In genomic region chr17:24544613-24545012, GRCm38 (mm10) we compare ENCODE assay signal across 9 mouse cellular contexts. TPM values are rescaled to one million over a fixed set of nuclear protein-coding genes. Genes with fewer than 3 reads are reported as not detected.
DNase-seq lines count a peak whose midpoint lies in the region; ATAC-seq and TF ChIP-seq lines count a peak whose summit lies in the region.
"Had no signal": no experiment of that assay in that cellular context is flagged by ENCODE, and none has a peak within 500 bp of the region (broad histone marks: within the 10 kb centered on the region; RNA-seq: fewer than 3 reads in every experiment).

No protein-coding gene starts in this region.

- H3K4me2 ChIP-seq in liver, embryonic 12.5 days = peak overlapping the region; percentile 14; the same call in 1 of the 2 replicates
- H3K4me2 ChIP-seq in liver, postnatal 0 days (ENCODE audit: low read depth, low read length) = no peak overlapping the region
- peak overlapping the region; percentile 23 for H3K4me2 ChIP-seq in embryonic facial prominence, embryonic 11.5 days (ENCODE audit: low read depth, low read length)
- peak overlapping the region; percentile 18; the same call in 1 of the 2 replicates for H3K4me2 ChIP-seq in hindbrain, embryonic 15.5 days
- peak overlapping the region; percentile 35 for H3K4me2 ChIP-seq in neural tube, embryonic 13.5 days

- no peak for ATAC-seq in liver, embryonic 12.5 days
- ATAC-seq in liver, postnatal 0 days = no peak
- no peak for ATAC-seq in embryonic facial prominence, embryonic 11.5 days (replicated peaks; ENCODE audit: insufficient number of reproducible peaks, low FRiP score, low TSS enrichment, low read depth)
- ATAC-seq in hindbrain, embryonic 15.5 days (ENCODE audit: low FRiP score, low read depth) = no peak
- ATAC-seq in neural tube, embryonic 13.5 days (ENCODE audit: low read depth) = no peak

- H3K9ac ChIP-seq in liver, embryonic 12.5 days = no peak overlapping the region
- no peak overlapping the region for H3K9ac ChIP-seq in liver, postnatal 0 days (replicated peaks)
- H3K9ac ChIP-seq in embryonic facial prominence, embryonic 11.5 days (replicated peaks; ENCODE audit: low read length) = peak overlapping the region; percentile 41
- H3K9ac ChIP-seq in hindbrain, embryonic 15.5 days = peak overlapping the region; percentile 10; the same call in 1 of the 2 replicates
- H3K9ac ChIP-seq in neural tube, embryonic 13.5 days = peak overlapping the region; percentile 54; the same call in 1 of the 2 replicates

- peaks cover 21% of the 10 kb centered on the region for H3K4me1 ChIP-seq in liver, embryonic 12.5 days
- peaks cover 7% of the 10 kb centered on the region for H3K4me1 ChIP-seq in liver, postnatal 0 days (ENCODE audit: insufficient read depth)
- no peaks in the 10 kb centered on the region; the same call in 1 of the 2 replicates for H3K4me1 ChIP-seq in embryonic facial prominence, embryonic 11.5 days (ENCODE audit: control insufficient read depth, insufficient read depth, low read length)
- peaks cover 13% of the 10 kb centered on the region; the same call in 1 of the 2 replicates for H3K4me1 ChIP-seq in hindbrain, embryonic 15.5 days (replicated peaks)
- H3K4me1 ChIP-seq in neural tube, embryonic 13.5 days (replicated peaks) = peaks cover 8% of the 10 kb centered on the region

- no peak overlapping the region for H3K4me3 ChIP-seq in liver, embryonic 12.5 days
- H3K4me3 ChIP-seq in liver, postnatal 0 days (ENCODE audit: low read depth, low read length) = no peak overlapping the region
- peak overlapping the region; percentile 17; the same call in 1 of the 2 replicates for H3K4me3 ChIP-seq in embryonic facial prominence, embryonic 11.5 days (ENCODE audit: low read depth, low read length)
- no peak overlapping the region; the same call in 1 of the 2 replicates for H3K4me3 ChIP-seq in hindbrain, embryonic 15.5 days
- 0 out of 2 replicates have a peak overlapping the region, but pooled peaks have one; percentile 1 for H3K4me3 ChIP-seq in neural tube, embryonic 13.5 days

- DNase-seq in liver, postnatal 0 days = no peak
- DNase-seq in embryonic facial prominence, embryonic 11.5 days (ENCODE audit: low spot score) = no peak
- DNase-seq in spleen, postnatal 4 days (ENCODE audit: low spot score in 2 of 2) = no peak
- no peak for DNase-seq in ovary, adult 18-20 months (ENCODE audit: low spot score)
- DNase-seq in layer of hippocampus, postnatal 25 days (ENCODE audit: extremely low spot score in 1 of 2, low spot score in 1 of 2) = no peak

- H3K27me3 ChIP-seq in liver, embryonic 12.5 days (replicated peaks) = peaks cover 11% of the 10 kb centered on the region
- H3K27me3 ChIP-seq in liver, postnatal 0 days (ENCODE audit: insufficient read depth, low read length) = no peaks in the 10 kb centered on the region
- no peaks in the 10 kb centered on the region for H3K27me3 ChIP-seq in embryonic facial prominence, embryonic 11.5 days (ENCODE audit: control insufficient read depth, insufficient read depth, low read length)
- H3K27me3 ChIP-seq in hindbrain, embryonic 15.5 days = peaks cover 4% of the 10 kb centered on the region
- H3K27me3 ChIP-seq in neural tube, embryonic 13.5 days = peaks cover 19% of the 10 kb centered on the region

- H3K27ac ChIP-seq in liver, embryonic 12.5 days = no peak overlapping the region
- H3K27ac ChIP-seq in liver, postnatal 0 days (ENCODE audit: low read depth) = no peak overlapping the region
- no peak overlapping the region for H3K27ac ChIP-seq in embryonic facial prominence, embryonic 11.5 days (replicated peaks; ENCODE audit: low read depth, low read length)
- no peak overlapping the region for H3K27ac ChIP-seq in hindbrain, embryonic 15.5 days (replicated peaks)
- H3K27ac ChIP-seq in neural tube, embryonic 13.5 days (replicated peaks) = no peak overlapping the region

- no peak for TF ChIP-seq EP300 in liver, postnatal 0 days (IDR thresholded peaks at IDR 0.05; ENCODE audit: low read depth)

- 31% methylated on average over 12 of the region's 12 CpGs for WGBS in liver, embryonic 12.5 days (ENCODE audit: insufficient replicate concordance)
- whole genome bisulfite sequencing in liver, postnatal 0 days (ENCODE audit: insufficient replicate concordance) = 49% methylated on average over 12 of the region's 12 CpGs
- 18% methylated on average over 12 of the region's 12 CpGs for WGBS in embryonic facial prominence, embryonic 11.5 days
- 15% methylated on average over 12 of the region's 12 CpGs for WGBS in hindbrain, embryonic 15.5 days
- WGBS in neural tube, embryonic 13.5 days = 14% methylated on average over 12 of the region's 12 CpGs

- no peaks in the 10 kb centered on the region for H3K36me3 ChIP-seq in liver, embryonic 12.5 days
- no peaks in the 10 kb centered on the region for H3K36me3 ChIP-seq in liver, postnatal 0 days (replicated peaks; ENCODE audit: insufficient read depth, low read length)
- no peaks in the 10 kb centered on the region for H3K36me3 ChIP-seq in embryonic facial prominence, embryonic 11.5 days (replicated peaks; ENCODE audit: control insufficient read depth, insufficient read depth, low read depth, low read length)
- no peaks in the 10 kb centered on the region for H3K36me3 ChIP-seq in hindbrain, embryonic 15.5 days
- H3K36me3 ChIP-seq in neural tube, embryonic 13.5 days = no peaks in the 10 kb centered on the region

- TF ChIP-seq CTCF in liver, postnatal 0 days (IDR thresholded peaks at IDR 0.05; ENCODE audit: low read depth) = no peak

- H3K9me3 ChIP-seq in liver, embryonic 12.5 days (replicated peaks) = no peaks in the 10 kb centered on the region
- H3K9me3 ChIP-seq in liver, postnatal 0 days (ENCODE audit: low read length) = no peaks in the 10 kb centered on the region
- H3K9me3 ChIP-seq in embryonic facial prominence, embryonic 11.5 days (replicated peaks; ENCODE audit: control insufficient read depth, low read length) = no peaks in the 10 kb centered on the region
- H3K9me3 ChIP-seq in hindbrain, embryonic 15.5 days = no peaks in the 10 kb centered on the region
- no peaks in the 10 kb centered on the region for H3K9me3 ChIP-seq in neural tube, embryonic 13.5 days

RNA-seq across cellular contexts. Expression of gene Pkd1, which starts 5.0 kb away (rescaled TPM):
- 6.0 and 6.5 TPM in 2 replicates for polyA plus RNA-seq in liver, embryonic 12.5 days (2016; fragmentation: Nextera tagmentation; extraction: Ambion mirVana)
- polyA plus RNA-seq in liver, postnatal 0 days (2015; fragmentation: Nextera tagmentation; extraction: Ambion mirVana) = 2.7 and 2.8 TPM in 2 replicates
- 9.6 and 16.6 TPM in 2 replicates for polyA plus RNA-seq in embryonic facial prominence, embryonic 11.5 days (2014; fragmentation: Nextera tagmentation; extraction: Ambion mirVana)
- 22.6 and 30.3 TPM in 2 replicates for polyA plus RNA-seq in hindbrain, embryonic 15.5 days (2015; fragmentation: Nextera tagmentation; extraction: Ambion mirVana)
- polyA plus RNA-seq in neural tube, embryonic 13.5 days (2015; fragmentation: Nextera tagmentation; extraction: Ambion mirVana) = 20.1 and 22.9 TPM in 2 replicates
- 10 to 100 TPM; 68.9 to 89.9 TPM for total RNA-seq in layer of hippocampus, postnatal 25 days (2021)

RNA-seq across cellular contexts. Expression of gene Rab26, which starts 10.6 kb away (rescaled TPM):
- 1.3 and 1.9 TPM in 2 replicates for polyA plus RNA-seq in liver, embryonic 12.5 days (2016; fragmentation: Nextera tagmentation; extraction: Ambion mirVana)
- polyA plus RNA-seq in liver, postnatal 0 days (2015; fragmentation: Nextera tagmentation; extraction: Ambion mirVana) = 0.45 and 0.81 TPM in 2 replicates
- 1.4 and 1.8 TPM in 2 replicates for polyA plus RNA-seq in embryonic facial prominence, embryonic 11.5 days (2014; fragmentation: Nextera tagmentation; extraction: Ambion mirVana)
- polyA plus RNA-seq in hindbrain, embryonic 15.5 days (2015; fragmentation: Nextera tagmentation; extraction: Ambion mirVana) = 6.3 and 8.2 TPM in 2 replicates
- polyA plus RNA-seq in neural tube, embryonic 13.5 days (2015; fragmentation: Nextera tagmentation; extraction: Ambion mirVana) = 1.5 and 1.6 TPM in 2 replicates
- total RNA-seq in layer of hippocampus, postnatal 25 days (2021) = 10 to 100 TPM; 65.1 to 72.1 TPM
- total RNA-seq: gastrocnemius, adult 18-20 months had no signal

RNA-seq across cellular contexts. Expression of gene Traf7, which starts 16.9 kb away (rescaled TPM):
- polyA plus RNA-seq in liver, embryonic 12.5 days (2016; fragmentation: Nextera tagmentation; extraction: Ambion mirVana) = 52.2 and 55.4 TPM in 2 replicates
- 14.1 and 17.2 TPM in 2 replicates for polyA plus RNA-seq in liver, postnatal 0 days (2015; fragmentation: Nextera tagmentation; extraction: Ambion mirVana)
- 86.1 and 88.2 TPM in 2 replicates for polyA plus RNA-seq in embryonic facial prominence, embryonic 11.5 days (2014; fragmentation: Nextera tagmentation; extraction: Ambion mirVana)
- polyA plus RNA-seq in hindbrain, embryonic 15.5 days (2015; fragmentation: Nextera tagmentation; extraction: Ambion mirVana) = 88.7 and 91.0 TPM in 2 replicates
- 70.1 and 82.9 TPM in 2 replicates for polyA plus RNA-seq in neural tube, embryonic 13.5 days (2015; fragmentation: Nextera tagmentation; extraction: Ambion mirVana)
- 10 to 100 TPM; 69.9 to 88.9 TPM for total RNA-seq in layer of hippocampus, postnatal 25 days (2021)

RNA-seq across cellular contexts. Expression of gene Caskin1, which starts 56.2 kb away (rescaled TPM):
- 0.14 and 0.32 TPM in 2 replicates for polyA plus RNA-seq in liver, embryonic 12.5 days (2016; fragmentation: Nextera tagmentation; extraction: Ambion mirVana)
- not detected in 2 replicates for polyA plus RNA-seq in liver, postnatal 0 days (2015; fragmentation: Nextera tagmentation; extraction: Ambion mirVana)
- polyA plus RNA-seq in embryonic facial prominence, embryonic 11.5 days (2014; fragmentation: Nextera tagmentation; extraction: Ambion mirVana) = 2.6 and 2.8 TPM in 2 replicates
- 51.4 and 55.0 TPM in 2 replicates for polyA plus RNA-seq in hindbrain, embryonic 15.5 days (2015; fragmentation: Nextera tagmentation; extraction: Ambion mirVana)
- 35.0 and 35.3 TPM in 2 replicates for polyA plus RNA-seq in neural tube, embryonic 13.5 days (2015; fragmentation: Nextera tagmentation; extraction: Ambion mirVana)
- 100 to 1,000 TPM; 143 to 165 TPM for total RNA-seq in layer of hippocampus, postnatal 25 days (2021)

Comparison
In these comparisons a context has a peak if more than half of its experiments do, and no peak if none do; other contexts are left out.
1. H3K4me3 ChIP-seq: peak in embryonic facial prominence, embryonic 11.5 days (single experiment) and neural tube, embryonic 13.5 days (single experiment); none in liver, embryonic 12.5 days (single experiment), liver, postnatal 0 days (single experiment) and hindbrain, embryonic 15.5 days (single experiment).
2. H3K9ac ChIP-seq: peak in embryonic facial prominence, embryonic 11.5 days (single experiment), hindbrain, embryonic 15.5 days (single experiment) and neural tube, embryonic 13.5 days (single experiment); none in liver, embryonic 12.5 days (single experiment) and liver, postnatal 0 days (single experiment).